Mouse (Mus musculus): ENCODE results near the gene Slc25a33.
A peak's percentile ranks its signal among the peaks of the same experiment; 100 is the strongest.
"Not testable (repeated sequence)": the region's sequence is repeated elsewhere in the genome, so short reads cannot be mapped to it uniquely, and the experiment has no call there.

The Slc25a33 gene

DNA sequence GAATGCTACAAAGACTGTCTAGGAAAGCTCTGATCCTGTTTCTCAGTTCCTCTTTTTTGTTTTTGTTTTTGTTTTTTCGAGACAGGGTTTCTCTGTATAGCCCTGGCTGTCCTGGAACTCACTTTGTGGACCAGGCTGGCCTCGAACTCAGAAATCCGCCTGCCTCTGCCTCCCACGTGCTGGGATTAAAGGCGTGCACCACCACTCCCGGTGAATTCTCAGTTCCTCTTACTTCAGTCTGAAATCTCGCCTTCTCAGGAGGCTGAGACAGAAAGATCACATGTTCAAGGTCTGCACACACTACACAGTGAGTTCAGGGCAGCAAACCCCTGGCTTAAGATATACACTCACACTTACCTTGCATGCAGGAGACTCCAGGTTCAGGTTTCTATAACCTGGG is 17.5 kb downstream of the Slc25a33 start:
- not testable (repeated sequence) for DNase-seq (ENCODE audit: low spot score)

GRCm38 (mm10) chr4:149752836-149753235 is 21.2 kb downstream of the Slc25a33 start:
- no peak for DNase-seq (ENCODE audit: low spot score)

DNA sequence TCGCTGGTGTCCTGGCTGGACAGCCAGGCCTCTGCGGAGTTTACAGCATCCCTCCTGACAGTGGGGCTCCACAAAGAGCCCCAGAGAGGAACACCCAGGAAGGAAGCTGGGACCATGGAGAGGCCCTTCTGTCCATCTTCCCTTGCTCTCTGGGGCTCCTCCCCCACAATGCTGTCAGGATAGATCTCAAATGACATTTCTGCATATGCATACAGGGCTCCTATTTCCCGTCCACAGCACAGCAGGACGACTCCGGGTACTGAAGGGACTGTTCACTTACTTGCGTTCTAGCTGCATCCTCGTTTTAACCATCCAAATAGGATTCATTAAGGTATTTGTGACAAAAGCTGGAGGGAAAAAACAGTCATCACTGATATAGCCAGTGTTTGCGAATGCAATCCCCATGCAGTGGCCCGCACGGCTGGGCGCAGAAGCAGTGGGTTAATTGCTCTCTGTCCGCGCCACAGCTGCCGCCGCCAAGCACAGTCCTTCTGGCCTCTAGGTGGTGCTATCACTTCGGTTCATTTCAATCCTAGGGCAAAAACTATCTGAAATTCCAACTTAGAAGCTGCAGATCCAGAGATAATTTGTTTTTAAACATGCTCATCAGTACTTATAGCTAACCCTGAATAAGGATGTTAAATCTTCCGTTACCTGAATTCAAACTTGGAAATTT is 21.8 kb downstream of the Slc25a33 start:
- peak; percentile 30 for DNase-seq (ENCODE audit: low spot score)

DNA sequence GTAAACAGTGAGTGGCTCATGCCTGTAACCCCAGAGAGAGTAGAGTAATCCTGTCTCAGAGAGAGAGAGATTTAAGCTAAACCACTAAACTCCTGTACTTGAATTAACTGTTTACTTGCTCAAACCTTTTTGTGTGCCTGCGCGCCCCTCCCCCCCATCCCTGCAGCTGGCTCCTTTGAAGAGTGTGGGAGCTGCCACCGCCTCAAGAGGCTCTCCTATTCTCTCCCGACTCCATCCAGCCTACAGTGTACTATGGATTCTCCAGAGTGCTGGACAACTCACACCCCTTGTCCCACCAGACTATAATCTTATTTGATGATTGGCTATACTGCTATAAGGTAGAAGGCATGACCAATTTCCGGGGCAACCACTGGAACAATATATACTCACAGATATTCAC is 23.4 kb downstream of the Slc25a33 start:
- DNase-seq (ENCODE audit: low spot score), result no peak

DNA sequence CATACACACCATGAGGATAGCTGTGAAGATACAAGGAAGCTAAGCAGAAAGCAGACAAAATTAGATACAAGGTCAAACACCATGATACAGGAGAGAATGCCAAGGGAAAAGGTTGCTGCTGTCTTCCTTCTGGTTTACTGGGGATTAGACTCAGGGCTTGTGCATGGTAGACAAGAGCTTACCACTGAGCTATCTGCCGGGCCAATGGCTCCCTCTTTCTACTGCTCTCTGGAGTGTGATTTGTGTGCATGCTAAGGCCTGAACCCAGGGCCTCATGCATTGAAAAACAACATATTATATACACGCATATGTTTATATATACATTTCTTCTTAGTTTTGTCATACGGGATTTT is 24.4 kb downstream of the Slc25a33 start:
- not testable (repeated sequence) for DNase-seq (ENCODE audit: low spot score)

GRCm38 (mm10) chr4:149749003-149749662 is 24.9 kb downstream of the Slc25a33 start:
- no peak for DNase-seq (ENCODE audit: low spot score)

DNA sequence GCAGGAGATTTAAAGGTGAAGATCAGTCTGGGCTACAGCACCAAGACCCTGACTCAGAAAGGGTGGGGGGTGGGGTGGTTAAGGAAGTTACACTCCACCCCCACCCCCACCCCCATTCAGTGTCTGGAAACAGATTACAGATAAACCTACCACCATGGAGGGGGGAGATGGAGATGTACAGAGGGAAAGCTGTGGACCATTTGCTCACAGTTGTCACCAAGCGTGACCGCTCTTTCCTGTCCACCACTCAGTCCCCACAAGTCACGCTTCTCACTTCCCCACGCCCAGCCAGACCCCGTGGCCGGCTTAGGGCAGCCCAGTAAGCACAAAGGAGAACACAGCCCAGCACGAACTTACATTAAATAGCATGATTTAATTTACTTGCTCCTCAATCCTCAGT is 30.0 kb downstream of the Slc25a33 start:
- no peak for DNase-seq (ENCODE audit: low spot score)

GRCm38 (mm10) chr4:149742011-149742530 is 32.0 kb downstream of the Slc25a33 start:
- DNase-seq (ENCODE audit: low spot score), result no peak

- no peak for DNase-seq (ENCODE audit: low spot score)
Observed at GRCm38 (mm10) chr4:149740301-149740700, 33.8 kb downstream of the Slc25a33 start.

DNA sequence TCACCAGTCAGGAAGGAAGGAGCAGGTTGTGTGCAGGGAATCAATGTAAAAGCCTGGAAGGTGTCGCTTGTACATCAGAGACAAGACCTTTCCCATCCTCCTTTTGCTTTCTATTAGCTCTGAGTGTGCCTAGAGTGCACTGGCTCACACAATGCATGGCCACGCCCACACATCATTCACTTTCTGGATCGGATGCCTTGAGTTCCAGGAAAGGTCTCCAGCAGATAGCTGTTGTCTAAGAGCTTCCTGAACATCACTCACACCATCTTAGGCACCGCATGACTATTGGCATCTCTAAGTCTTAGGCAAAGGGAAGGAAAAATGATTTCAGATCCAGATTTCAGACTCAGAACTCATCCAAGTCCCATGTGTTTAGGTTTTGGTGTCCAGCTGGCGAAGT is 34.6 kb downstream of the Slc25a33 start:
- no peak for DNase-seq (ENCODE audit: low spot score)

DNA sequence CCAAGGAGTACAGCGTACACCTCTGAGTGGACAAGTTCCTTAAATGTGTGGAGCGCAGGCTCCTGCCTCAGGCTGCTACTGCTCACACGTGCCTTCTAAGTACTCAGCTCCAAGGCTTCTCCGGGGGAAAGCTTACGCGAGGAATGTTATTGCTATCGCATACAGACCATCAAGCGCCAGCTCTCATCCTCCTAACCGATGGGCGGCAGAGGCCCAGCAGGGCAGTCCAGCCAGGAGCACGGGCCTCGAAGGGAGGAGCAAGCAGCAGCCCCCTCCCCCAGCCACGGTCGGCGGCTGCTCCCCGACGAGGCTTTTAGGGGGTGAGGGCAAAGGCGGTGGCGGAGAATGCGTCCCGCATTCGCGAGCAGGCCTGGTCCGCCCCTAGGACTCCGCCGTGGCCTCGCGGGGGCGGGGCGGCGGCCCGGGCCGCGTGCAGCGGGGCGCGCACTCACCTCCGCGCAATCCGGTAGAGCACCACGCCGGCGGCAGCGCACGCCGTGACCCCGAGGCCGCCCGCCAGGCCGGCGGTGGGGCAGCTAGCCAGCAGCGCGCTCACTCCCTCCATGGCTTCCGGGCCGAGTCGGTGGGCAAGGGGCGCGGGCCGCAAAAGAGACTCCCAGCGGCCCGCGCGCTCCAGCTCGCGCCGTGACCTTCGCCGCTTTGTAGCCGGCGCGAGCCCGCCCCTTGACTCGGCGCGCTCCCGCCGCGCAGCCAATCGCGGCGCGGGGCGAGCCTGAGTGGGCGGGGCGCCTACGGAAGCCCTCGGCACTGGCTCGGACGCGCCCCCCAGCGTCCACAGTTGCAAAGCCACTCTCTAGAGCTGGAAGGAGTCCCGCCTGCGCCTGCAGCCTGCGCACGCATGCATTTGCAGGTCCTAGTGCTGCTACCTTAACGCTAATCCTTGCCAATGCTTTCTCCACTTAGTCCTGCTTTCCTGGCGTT is 36.4 kb downstream of the Slc25a33 start, which contains the start of gene Tmem201:
Gene Tmem201, minus strand, starts transcription at position 662 of the 942 bp plus-strand sequence.
- peak; percentile 90 for DNase-seq (ENCODE audit: low spot score)

DNA sequence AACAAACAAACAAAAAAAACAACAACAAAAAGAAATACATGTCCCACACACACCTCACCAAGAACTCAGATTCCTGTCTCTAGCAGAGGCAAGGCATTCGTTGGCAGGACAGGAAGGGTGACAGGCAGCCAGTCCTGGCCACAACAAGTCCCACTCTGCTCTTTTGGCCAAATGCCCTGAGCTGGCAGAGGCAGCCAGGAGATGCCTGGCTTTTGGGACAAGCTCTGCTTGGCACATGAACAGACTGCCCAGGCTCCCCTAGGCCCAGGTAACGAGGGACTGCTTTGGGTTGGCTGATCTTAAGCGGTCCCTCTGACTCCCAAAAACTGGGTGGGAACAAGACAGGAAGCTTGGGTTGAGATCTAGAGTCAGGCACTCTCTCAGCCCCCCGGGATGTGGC is 37.5 kb downstream of the Slc25a33 start:
- DNase-seq (ENCODE audit: low spot score), result no peak

DNA sequence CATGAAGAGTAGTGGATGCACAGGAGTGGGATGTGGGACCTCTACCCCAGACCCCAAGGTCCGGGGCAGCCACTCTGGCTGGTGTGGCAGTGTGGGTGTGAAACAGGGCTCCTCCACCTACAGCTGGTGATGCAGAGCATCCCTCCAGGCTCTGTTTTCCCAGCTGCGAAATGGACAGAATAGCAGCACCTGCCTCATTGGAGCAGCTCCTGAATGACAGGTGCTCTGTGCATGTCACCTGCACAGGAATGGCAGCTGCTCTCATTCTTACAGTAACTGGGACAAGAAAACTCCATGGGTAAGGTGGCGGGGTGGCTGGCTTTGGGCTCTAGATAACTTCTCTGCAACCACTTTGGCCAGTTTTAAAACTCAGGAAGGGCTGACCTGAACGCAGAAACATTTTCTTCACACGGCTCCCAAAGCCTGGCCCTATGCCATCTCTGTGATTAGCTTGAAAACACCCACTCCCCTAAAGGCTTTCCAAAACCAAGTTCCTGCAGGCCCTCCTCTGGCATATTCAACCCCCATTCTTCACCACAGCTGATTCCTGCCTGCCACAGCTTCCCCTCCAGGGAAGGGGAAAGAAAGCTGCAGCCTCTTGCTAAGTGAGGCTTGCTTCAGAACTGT is 38.3 kb downstream of the Slc25a33 start:
- DNase-seq (ENCODE audit: low spot score), result no peak

GRCm38 (mm10) chr4:149734730-149735475 is 39.2 kb downstream of the Slc25a33 start:
- DNase-seq (ENCODE audit: low spot score), result no peak

DNA sequence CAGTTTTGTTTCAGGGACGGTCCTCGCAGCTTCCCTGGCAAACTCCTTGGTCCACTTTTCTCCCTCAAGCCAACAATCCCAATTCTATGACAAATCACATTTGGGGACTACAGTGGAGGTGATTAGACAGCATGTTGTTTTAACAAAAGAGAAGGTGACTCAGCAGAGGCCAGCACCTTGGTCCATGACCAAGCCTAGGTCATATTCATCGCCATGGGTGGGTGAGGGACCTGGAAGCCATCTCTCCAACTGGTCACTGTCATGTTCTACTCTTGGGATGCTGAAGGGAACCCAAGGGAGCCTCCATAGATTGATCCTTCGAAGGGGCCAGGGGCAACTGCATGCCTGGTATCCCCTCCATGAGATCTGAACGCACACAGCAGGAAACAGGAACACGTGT is 39.8 kb downstream of the Slc25a33 start:
- no peak for DNase-seq (ENCODE audit: low spot score)

GRCm38 (mm10) chr4:149733748-149734147 is 40.3 kb downstream of the Slc25a33 start:
- DNase-seq (ENCODE audit: low spot score), result no peak

DNA sequence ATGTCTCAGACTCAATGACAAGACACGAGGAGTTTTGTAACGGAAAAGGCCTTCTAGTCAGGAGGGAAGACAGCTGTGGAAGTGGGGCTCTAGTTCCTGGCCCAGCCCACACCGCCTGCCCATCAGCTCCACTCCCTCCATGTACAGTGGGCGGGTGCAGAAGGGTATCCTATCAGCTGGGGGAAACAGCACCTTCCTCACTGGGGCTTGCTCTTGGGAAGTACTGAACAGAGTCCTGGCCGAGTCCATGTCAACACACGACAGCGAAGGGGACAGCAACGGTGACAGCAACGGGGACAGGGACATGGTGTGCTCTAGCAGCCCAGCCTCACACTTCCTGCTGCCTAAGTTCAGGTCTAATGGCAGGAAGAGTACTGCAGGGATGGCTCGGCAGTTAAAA is 41.3 kb downstream of the Slc25a33 start:
- DNase-seq (ENCODE audit: low spot score), result no peak

DNA sequence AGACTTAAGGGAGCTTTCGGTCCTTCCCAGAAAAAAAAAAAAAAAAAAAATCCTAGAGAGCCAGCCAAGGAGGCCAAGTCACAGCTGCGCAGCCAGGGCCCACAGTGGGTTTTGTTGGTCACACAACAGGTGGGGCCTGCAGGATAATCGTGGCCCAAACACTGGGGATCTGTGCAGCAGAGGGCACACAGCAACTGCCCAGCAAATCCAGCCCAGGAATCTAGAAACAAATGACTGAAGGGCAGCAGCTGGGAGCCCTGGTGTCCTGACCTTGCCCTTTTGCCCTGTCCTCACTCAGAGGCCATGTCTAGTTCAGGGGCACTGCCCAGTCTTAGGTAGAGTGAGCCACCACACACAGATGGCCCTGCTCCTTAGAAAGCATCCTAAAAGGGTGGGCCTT is 41.8 kb downstream of the Slc25a33 start:
- DNase-seq (ENCODE audit: low spot score), result no peak

- DNase-seq (ENCODE audit: low spot score), result no peak
Observed at GRCm38 (mm10) chr4:149730827-149731226, 43.2 kb downstream of the Slc25a33 start.

- no peak for DNase-seq (ENCODE audit: low spot score)
Observed at GRCm38 (mm10) chr4:149728810-149729209, 45.3 kb downstream of the Slc25a33 start.

DNA sequence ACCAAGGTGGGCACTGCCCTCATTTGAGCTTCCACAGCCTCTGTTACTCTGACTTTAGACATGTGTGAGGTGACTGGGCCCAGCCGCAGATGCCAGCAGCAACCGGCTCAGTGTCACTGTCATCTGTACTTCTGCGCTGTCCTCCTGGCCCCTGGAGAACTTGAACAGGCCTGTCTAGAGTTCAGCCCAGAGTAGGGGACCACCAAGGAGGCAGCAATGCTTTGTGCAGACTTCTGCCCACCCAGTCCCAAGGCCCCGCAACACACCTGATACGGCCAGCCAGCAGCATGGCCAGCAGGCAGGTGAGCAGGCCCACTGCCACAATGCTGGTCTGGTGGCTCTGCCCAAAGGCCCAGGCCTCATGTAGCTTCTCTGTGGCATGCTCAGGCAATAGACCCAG is 46.4 kb downstream of the Slc25a33 start:
- no peak for DNase-seq (ENCODE audit: low spot score)
